Mouse (Mus musculus): ENCODE measurements at regions not wholly inside any gene's neighbourhood (a gene's known extent, or its start where the extent isn't known, plus 50 kb on each side); places are given as distances from the start of the nearest gene placed in this dataset.

- no peak for DNase-seq
Measured at GRCm38 (mm10) chr13:47298010-47298409, 175.6 kb downstream of the Rnf144b start.

DNA sequence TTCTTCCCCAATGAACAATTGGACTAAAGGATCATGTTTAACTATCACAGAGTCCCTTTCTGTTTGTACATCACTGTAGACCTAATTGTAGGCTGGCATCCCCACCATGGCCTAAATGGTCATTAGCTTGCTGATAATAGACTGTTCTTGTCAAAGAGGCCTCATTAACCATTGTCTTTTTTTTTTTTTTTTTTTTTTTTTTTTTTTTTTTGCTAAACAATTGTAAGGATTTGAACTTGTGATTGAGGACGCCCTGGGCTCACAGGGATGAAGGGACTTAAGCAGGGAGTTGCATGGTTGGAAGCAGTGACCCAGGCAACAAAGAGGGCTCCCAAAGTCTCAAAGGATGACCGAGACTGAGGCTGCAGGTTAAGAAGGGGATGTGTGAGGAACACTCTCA, 178.0 kb downstream of the Rnf144b start:
- no peak for DNase-seq

DNA sequence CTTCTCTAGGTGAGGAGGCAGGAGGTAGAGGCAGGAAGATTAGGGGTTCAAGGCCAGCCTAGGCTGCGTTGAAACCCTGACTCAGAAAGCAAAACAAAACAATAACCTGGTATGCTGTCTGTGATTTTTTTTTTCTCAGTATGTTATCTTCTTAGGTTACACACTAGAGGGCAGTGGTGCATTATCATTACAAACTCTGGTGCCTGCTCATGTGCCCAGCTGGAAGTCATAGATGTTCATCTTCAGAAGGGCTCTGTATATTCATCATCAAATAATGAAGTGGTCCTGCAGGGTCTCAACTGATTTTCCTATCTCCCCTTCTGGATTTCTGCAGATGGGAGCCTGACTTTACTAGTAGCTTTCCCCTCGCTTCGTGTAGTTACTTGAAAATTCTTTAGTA, 178.6 kb downstream of the Rnf144b start:
- no peak for DNase-seq

- DNase-seq, result no peak
Measured at GRCm38 (mm10) chr13:47309492-47309891, 187.0 kb downstream of the Rnf144b start.

GRCm38 (mm10) chr13:47310751-47311202, 188.3 kb downstream of the Rnf144b start:
- DNase-seq, result no peak

DNA sequence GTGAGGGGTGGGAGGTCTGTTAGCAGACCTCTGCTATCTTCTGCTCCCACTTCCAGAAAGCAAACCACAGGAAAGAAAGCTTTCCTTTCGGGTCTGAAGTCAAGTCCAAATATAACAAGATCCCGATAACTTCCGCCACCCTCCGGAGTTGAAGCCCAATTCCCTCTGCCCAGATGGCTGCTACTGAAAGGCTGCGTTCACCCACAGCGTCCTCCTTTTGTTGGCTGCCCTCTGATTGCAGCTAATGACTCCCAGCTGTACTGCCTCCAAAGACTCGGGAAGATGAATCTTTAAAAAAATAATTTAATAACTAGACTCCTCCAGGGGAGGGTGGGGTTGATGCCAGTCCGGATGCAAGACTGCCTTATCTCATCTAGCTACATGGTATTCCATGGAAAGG, 197.1 kb downstream of the Rnf144b start:
- DNase-seq, result no peak

GRCm38 (mm10) chr13:47321876-47322275, 199.4 kb downstream of the Rnf144b start:
- DNase-seq, result no peak

GRCm38 (mm10) chr13:47335996-47336684, 213.7 kb downstream of the Rnf144b start:
- peak; percentile 7 for DNase-seq

DNA sequence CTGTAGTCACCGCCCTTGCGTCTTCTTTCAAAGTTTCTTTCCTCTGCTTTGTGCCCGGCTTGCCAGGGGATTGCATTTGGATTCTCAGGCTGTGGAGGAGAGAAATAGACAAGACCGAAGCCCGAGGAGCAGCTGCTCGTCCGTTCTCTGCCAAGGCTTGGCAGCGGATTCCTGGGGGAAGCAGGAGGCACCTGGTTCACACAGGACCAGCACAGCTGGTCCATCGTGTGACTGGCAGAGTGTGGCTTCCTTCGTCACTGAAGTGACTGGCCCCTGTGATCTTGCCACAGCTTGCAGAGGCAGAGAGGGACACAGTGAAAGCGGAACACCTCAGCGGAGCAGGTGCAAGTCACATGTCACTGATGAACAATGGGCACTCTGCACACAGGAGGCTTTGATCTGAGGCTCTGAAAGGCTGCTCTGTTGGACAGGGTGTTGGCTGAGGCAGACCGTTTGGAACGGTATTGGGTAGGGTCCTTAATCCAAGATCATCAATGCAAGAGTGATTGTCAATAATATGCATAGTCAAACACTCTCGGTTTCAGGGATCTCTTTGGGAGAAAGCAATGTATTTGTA, 214.5 kb downstream of the Rnf144b start:
- peak; percentile 8 for DNase-seq

DNA sequence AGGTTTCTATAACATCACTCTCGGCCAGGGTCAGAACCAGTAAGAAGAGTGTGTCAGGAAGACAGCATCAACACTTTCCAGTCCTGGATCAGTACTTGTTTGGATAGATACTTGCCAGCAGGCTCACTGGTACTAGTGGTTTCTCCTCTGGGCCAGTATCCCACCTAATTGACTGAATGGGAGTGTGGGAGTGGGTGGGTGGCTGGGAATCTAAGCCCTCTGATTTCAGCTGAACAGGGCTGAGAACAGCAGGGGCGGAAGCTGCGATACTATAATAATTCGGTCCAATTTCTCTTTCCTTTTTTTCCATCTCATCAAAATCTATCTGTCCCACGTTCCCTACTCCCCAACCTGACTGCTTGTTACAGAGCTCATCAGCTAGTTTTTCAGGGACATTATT, 217.0 kb downstream of the Rnf144b start:
- DNase-seq, result no peak

- DNase-seq, result peak; percentile 31
Measured at GRCm38 (mm10) chr13:47342361-47342760, 219.9 kb downstream of the Rnf144b start.

GRCm38 (mm10) chr13:47345576-47345975, 223.1 kb downstream of the Rnf144b start:
- DNase-seq, result no peak

- DNase-seq, result no peak
Measured at GRCm38 (mm10) chr13:47347835-47348234, 225.4 kb downstream of the Rnf144b start.

DNA sequence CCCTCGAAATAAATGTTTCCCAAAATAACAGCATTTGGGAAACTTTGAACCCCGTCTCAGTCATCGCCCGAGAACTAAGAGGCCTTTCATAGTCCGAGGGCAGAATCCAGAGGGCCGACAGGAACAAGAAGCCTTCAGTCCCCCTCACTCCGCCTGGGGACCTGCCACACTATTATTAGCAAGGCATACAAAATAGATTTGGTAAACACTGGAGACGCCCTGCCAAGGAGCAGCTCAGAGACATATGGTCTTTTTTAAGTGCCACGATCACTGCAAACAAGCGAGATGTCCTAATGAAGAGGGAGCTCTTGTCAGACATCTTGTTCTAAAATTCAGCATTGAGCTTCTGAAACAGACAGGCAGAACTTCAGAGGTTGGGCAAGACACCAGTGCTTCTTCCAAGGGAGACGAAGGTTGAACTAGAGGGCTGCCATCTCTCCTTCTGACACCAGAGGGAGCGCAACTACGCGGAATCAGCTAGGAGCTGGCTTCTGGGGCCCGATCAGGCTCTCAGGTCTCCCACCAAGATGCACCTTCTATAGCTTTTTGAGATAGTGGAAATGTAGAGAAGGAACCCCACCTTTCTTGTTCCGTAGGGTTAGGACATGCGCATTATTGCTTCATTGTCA, 226.2 kb downstream of the Rnf144b start:
- peak; percentile 30 for DNase-seq

GRCm38 (mm10) chr13:47354446-47354845, 232.0 kb downstream of the Rnf144b start:
- DNase-seq, result no peak

- no peak for DNase-seq
Measured at GRCm38 (mm10) chr13:47355169-47355568, 232.7 kb downstream of the Rnf144b start.

- DNase-seq, result no peak
Measured at GRCm38 (mm10) chr13:47358986-47359385, 236.5 kb downstream of the Rnf144b start.

DNA sequence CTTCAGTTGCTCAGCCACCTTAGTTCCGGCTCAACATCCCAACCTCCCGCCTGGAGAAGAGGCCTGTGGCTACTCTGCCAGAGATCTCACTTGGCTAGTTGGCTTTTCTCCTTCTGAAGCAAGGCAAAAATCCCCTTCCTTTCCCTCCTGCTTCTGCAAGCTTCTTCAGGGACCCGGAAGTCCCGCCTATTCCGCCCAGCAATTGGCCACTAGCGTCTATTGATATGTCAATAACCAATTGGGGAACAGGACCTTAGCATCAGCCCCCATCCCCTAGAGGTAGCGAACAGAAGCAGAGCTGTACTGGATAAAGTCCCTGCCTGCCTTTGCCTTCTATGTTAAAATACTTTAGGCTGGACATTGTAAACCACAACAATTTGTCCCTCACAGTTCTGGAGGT, 243.3 kb downstream of the Rnf144b start:
- DNase-seq, result no peak

- DNase-seq, result no peak
Measured at GRCm38 (mm10) chr13:47368041-47368823, 245.8 kb downstream of the Rnf144b start.

GRCm38 (mm10) chr13:47374583-47374982, 252.1 kb downstream of the Rnf144b start:
- DNase-seq, result no peak

- no peak for DNase-seq
Measured at GRCm38 (mm10) chr13:47391023-47391422, 268.6 kb downstream of the Rnf144b start.

- no peak for DNase-seq
Measured at GRCm38 (mm10) chr13:47397726-47398350, 275.4 kb downstream of the Rnf144b start.

- no peak for DNase-seq
Measured at GRCm38 (mm10) chr13:47398976-47399375, 276.5 kb downstream of the Rnf144b start.
